Mouse (Mus musculus) liver, embryonic 18 days (tissue): ENCODE results near the gene Tmem220. TPM values are rescaled to one million over a fixed set of nuclear protein-coding genes. Genes with fewer than 3 reads are reported as not detected.

Source experiments
- polyA plus RNA-seq: library from polyadenylated mRNA; depleted of rRNA; stranded (reverse); fragments of >200 nt; gene quantifications from 2 replicates; pipeline ENCODE4 v1.2.3, GENCODE M21; 2012; rRNA removed

Tmem220 gene
- 5.6 and 5.7 TPM in 2 replicates for polyA plus RNA-seq

GRCm38 (mm10) chr11:67024867-67025477 lies at the start of gene Tmem220:
Gene Tmem220, plus strand, starts transcription at chr11:67025154.

GRCm38 (mm10) chr11:67052321-67052952 lies 27.5 kb downstream of the Tmem220 start, which contains the start of the genes Adprm and Sco1:
Gene Adprm, minus strand, starts transcription at chr11:67052594.
Gene Sco1, plus strand, starts transcription at chr11:67052670.

GRCm38 (mm10) chr11:67078000-67078399 lies 53.0 kb downstream of the Tmem220 start, which contains the start of gene Myh3:
Gene Myh3, plus strand, starts transcription at chr11:67078300.

Other genes starting within 250 kb of the Tmem220 start
- not detected in 2 replicates for gene Pirt, start 113.2 kb upstream of the Tmem220 start, polyA plus RNA-seq
- not detected in 2 replicates for gene Tmem238l, start 68.5 kb upstream of the Tmem220 start, polyA plus RNA-seq
- 9.9 and 11.1 TPM in 2 replicates for gene Adprm, start 27.4 kb downstream of the Tmem220 start, polyA plus RNA-seq
- gene Sco1, start 27.5 kb downstream of the Tmem220 start, polyA plus RNA-seq = 3.1 and 3.4 TPM in 2 replicates
- 0.03 and 0.07 TPM in 2 replicates for gene Myh3, start 53.1 kb downstream of the Tmem220 start, polyA plus RNA-seq
- not detected in 2 replicates for gene Myh2, start 145.9 kb downstream of the Tmem220 start, polyA plus RNA-seq
- gene Myh1, start 174.9 kb downstream of the Tmem220 start, polyA plus RNA-seq = under 0.01 and 0.01 TPM in 2 replicates
- gene Myh4, start 212.9 kb downstream of the Tmem220 start, polyA plus RNA-seq = not detected in 2 replicates